Mouse (Mus musculus) CH12.LX (cell line): Measurements from ENCODE around the gene Rims1. TPM values are rescaled to one million over a fixed set of nuclear protein-coding genes. Genes with fewer than 3 reads are reported as not detected.

Experiments used
- DNase-seq: peaks from one replicate; pipeline ENCODE4 v3.0.0-alpha.2; 2013; ENCODE audit errors: extremely low read depth
- H3K27ac ChIP-seq: 2 replicates; pipeline ENCODE4 v1.5.1; 2012; ENCODE audit warnings: low read depth, mild to moderate bottlenecking, control low read depth, moderate library complexity; ENCODE audit not compliant: insufficient read depth
- H3K27me3 ChIP-seq: replicated peaks from 2 replicates; pipeline ENCODE3; 2012; ENCODE audit warnings: inconsistent platforms
- H3K36me3 ChIP-seq, 2 experiments: replicated peaks in 1 of 2; 2 replicates each; pipeline versions ENCODE3 to v1.6.1; 2012; ENCODE audit warnings: inconsistent platforms in 1 of 2, low read length in 1 of 2, mild to moderate bottlenecking in 1 of 2, mixed read lengths in 1 of 2, moderate library complexity in 1 of 2; ENCODE audit not compliant: control insufficient read depth in 1 of 2, insufficient read depth in 1 of 2
- H3K4me1 ChIP-seq, 2 experiments: 2 replicates each; pipeline ENCODE4 v1.6.1; 2012; ENCODE audit warnings: inconsistent platforms in 1 of 2, moderate library complexity in 1 of 2; ENCODE audit not compliant: insufficient read depth in 2 of 2, control insufficient read depth in 1 of 2
- H3K4me2 ChIP-seq: 2 replicates; pipeline ENCODE4 v1.6.1; 2012; ENCODE audit warnings: low read depth, mild to moderate bottlenecking, control low read depth; ENCODE audit not compliant: poor library complexity, insufficient read depth, severe bottlenecking
- H3K4me3 ChIP-seq, 3 experiments: fragments of 150-350 bp in 1 of 3; sonication (generic) in 1 of 3; replicated peaks in 1 of 3; 2 replicates each; pipeline versions ENCODE3 to v1.5.1; 2011 to 2012; ENCODE audit warnings: low read depth in 2 of 3, low read length in 2 of 3, mild to moderate bottlenecking in 2 of 3, moderate library complexity in 2 of 3, control low read depth in 1 of 3, improper control_type of control experiment in 1 of 3, inconsistent platforms in 1 of 3, mixed read lengths in 1 of 3; ENCODE audit not compliant: poor library complexity in 1 of 3
- H3K79me2 ChIP-seq: replicated peaks from 2 replicates; pipeline ENCODE4 v1.6.1; 2012; ENCODE audit warnings: mild to moderate bottlenecking, moderate library complexity; ENCODE audit not compliant: control insufficient read depth, poor library complexity, insufficient read depth, severe bottlenecking; ENCODE audit errors: extremely low read depth
- H3K9ac ChIP-seq: 2 replicates; pipeline ENCODE4 v1.6.1; 2012; ENCODE audit warnings: low read depth, mild to moderate bottlenecking, control low read depth, moderate library complexity; ENCODE audit not compliant: insufficient read depth
- H3K9me3 ChIP-seq: replicated peaks from 2 replicates; pipeline ENCODE3; 2012; ENCODE audit warnings: low read length, inconsistent platforms, mixed read lengths
- CHD2 ChIP-seq: IDR thresholded peaks from 2 replicates; pipeline ENCODE4 v1.6.1; 2011; ENCODE audit warnings: low read length, improper control_type of control experiment
- ELF1 ChIP-seq: IDR thresholded peaks from 2 replicates; pipeline ENCODE4 v1.6.1; 2014; ENCODE audit warnings: low read depth, mild to moderate bottlenecking, inconsistent platforms, low read length, improper control_type of control experiment
- GABPA ChIP-seq: IDR thresholded peaks from 2 replicates; pipeline ENCODE4 v1.6.1; 2012; ENCODE audit warnings: low read depth, low read length, improper control_type of control experiment, inconsistent platforms; ENCODE audit not compliant: insufficient replicate concordance
- IRF4 ChIP-seq: IDR thresholded peaks from 2 replicates; pipeline ENCODE4 v1.6.1; 2014; ENCODE audit warnings: low read depth, mild to moderate bottlenecking, inconsistent platforms, low read length, improper control_type of control experiment
- JUND ChIP-seq: conservative IDR thresholded peaks from 2 replicates; pipeline ENCODE4 v1.6.1; 2011; ENCODE audit warnings: low read depth, low read length, improper control_type of control experiment
- KAT2A ChIP-seq: IDR thresholded peaks from 2 replicates; pipeline ENCODE4 v1.6.1; 2012; ENCODE audit warnings: low read length, improper control_type of control experiment, inconsistent platforms; ENCODE audit not compliant: insufficient replicate concordance
- MAX ChIP-seq: IDR thresholded peaks from 2 replicates; pipeline ENCODE4 v1.6.1; 2011; ENCODE audit warnings: low read length, improper control_type of control experiment
- MEF2A ChIP-seq: IDR thresholded peaks from 2 replicates; pipeline ENCODE4 v1.6.1; 2014; ENCODE audit warnings: low read depth, mild to moderate bottlenecking, inconsistent platforms, low read length, improper control_type of control experiment, borderline replicate concordance
- MXI1 ChIP-seq: IDR thresholded peaks from 2 replicates; pipeline ENCODE4 v1.6.1; 2011; ENCODE audit warnings: mild to moderate bottlenecking, low read depth, low read length, improper control_type of control experiment
- MYC ChIP-seq: IDR thresholded peaks from 2 replicates; pipeline ENCODE4 v1.6.1; 2011; ENCODE audit warnings: low read depth, mild to moderate bottlenecking, improper control_type of control experiment, low read length
- NRF1 ChIP-seq: IDR thresholded peaks from 2 replicates; pipeline ENCODE4 v1.6.1; 2014; ENCODE audit warnings: low read depth, mild to moderate bottlenecking, inconsistent platforms, low read length, improper control_type of control experiment, moderate library complexity
- POLR2A ChIP-seq: IDR thresholded peaks from 2 replicates; pipeline ENCODE4 v1.6.1; 2011; ENCODE audit warnings: low read depth, mild to moderate bottlenecking, improper control_type of control experiment, low read length
- POLR2AphosphoS2 ChIP-seq: IDR thresholded peaks from 2 replicates; pipeline ENCODE4 v1.6.1; 2011; ENCODE audit warnings: low read depth, low read length, improper control_type of control experiment
- SIN3A ChIP-seq: IDR thresholded peaks from 2 replicates; pipeline ENCODE4 v1.6.1; 2012; ENCODE audit warnings: low read length, improper control_type of control experiment, inconsistent platforms
- SMC3 ChIP-seq: IDR thresholded peaks from 2 replicates; pipeline ENCODE4 v1.6.1; 2011; ENCODE audit warnings: low read depth, low read length, improper control_type of control experiment
- TBP ChIP-seq: conservative IDR thresholded peaks from 2 replicates; pipeline ENCODE4 v1.6.1; 2011; ENCODE audit warnings: low read depth, low read length, improper control_type of control experiment
- TCF12 ChIP-seq: IDR thresholded peaks from 2 replicates; pipeline ENCODE4 v1.6.1; 2014; ENCODE audit warnings: low read depth, mild to moderate bottlenecking, inconsistent platforms, low read length, improper control_type of control experiment
- UBTF ChIP-seq: IDR thresholded peaks from 2 replicates; pipeline ENCODE4 v1.6.1; 2012; ENCODE audit warnings: low read depth, mild to moderate bottlenecking, inconsistent platforms, low read length, improper control_type of control experiment, moderate library complexity
- USF1 ChIP-seq: IDR thresholded peaks from 2 replicates; pipeline ENCODE4 v1.6.1; 2014; ENCODE audit warnings: low read depth, mild to moderate bottlenecking, inconsistent platforms, low read length, improper control_type of control experiment
- ZC3H11A ChIP-seq: IDR thresholded peaks from 2 replicates; pipeline ENCODE4 v1.6.1; 2012; ENCODE audit warnings: low read depth, mild to moderate bottlenecking, inconsistent platforms, low read length, improper control_type of control experiment
- ZMIZ1 ChIP-seq: IDR thresholded peaks from 2 replicates; pipeline ENCODE4 v1.6.1; 2012; ENCODE audit warnings: low read depth, mild to moderate bottlenecking, inconsistent platforms, low read length, improper control_type of control experiment
- ZNF384 ChIP-seq: IDR thresholded peaks from 2 replicates; pipeline ENCODE4 v1.6.1; 2012; ENCODE audit warnings: low read depth, low read length, improper control_type of control experiment, inconsistent platforms
- dilution Hi-C: fragments of 300-500 bp; cut with MboI; formaldehyde crosslinking; loops from 2 replicates; pipeline ENCODE4 v1.14.3; 2020; ENCODE audit warnings: low sequenced_read_pairs; ENCODE audit not compliant: extremely low pct_unique_long_range_greater_than_20kb, extremely low pct_ligation_motif_present
- in situ Hi-C: fragments of 300-500 bp; cut with MboI; formaldehyde crosslinking; loops from 3 replicates; pipeline ENCODE4 v1.14.3; 2019; ENCODE audit warnings: low sequenced_read_pairs, low pct_ligation_motif_present, low pct_unique_long_range_greater_than_20kb, mixed read lengths
- polyA plus RNA-seq: library from polyadenylated mRNA; unstranded; fragments of >175 nt; gene quantifications from 2 replicates; pipeline ENCODE4 v1.2.1, GENCODE M21; 2012; ENCODE audit warnings: low read depth; ENCODE audit not compliant: insufficient read length
- total RNA-seq, 2 experiments: library from RNA; depleted of rRNA; stranded (reverse); fragments of 300-350 nt in 1 of 2; fragments of >200 nt in 1 of 2; gene quantifications; 2 replicates each; pipeline ENCODE4 v1.2.3; 2012 to 2014

Gene Rims1
- total and polyA plus RNA-seq, 3 experiments: not detected

GRCm38 (mm10) chr1:22800276-22800675 is 5.5 kb downstream of the Rims1 start:
- Histone ChIP-seq H3K9me3 (no peaks in the 10 kb centered on the region), H3K4me2 (no peak overlapping the region), H3K9ac (no peak overlapping the region), H3K4me1 (no peaks in the 10 kb centered on the region), H3K36me3 (no peaks in the 10 kb centered on the region), H3K4me3 (no peak overlapping the region), H3K27ac (no peak overlapping the region), H3K79me2 (no peaks in the 10 kb centered on the region), H3K27me3 (no peaks in the 10 kb centered on the region)
- DNase-seq: no peak
- dilution Hi-C loops (no loop called here), in situ Hi-C loops (no loop called here)
- TF ChIP-seq ZC3H11A (no peak), TBP (no peak), POLR2AphosphoS2 (no peak), MEF2A (no peak), GABPA (no peak), IRF4 (no peak), KAT2A (no peak), MYC (no peak), SMC3 (no peak), TCF12 (no peak), MXI1 (no peak), MAX (no peak), JUND (no peak), NRF1 (no peak)

DNA sequence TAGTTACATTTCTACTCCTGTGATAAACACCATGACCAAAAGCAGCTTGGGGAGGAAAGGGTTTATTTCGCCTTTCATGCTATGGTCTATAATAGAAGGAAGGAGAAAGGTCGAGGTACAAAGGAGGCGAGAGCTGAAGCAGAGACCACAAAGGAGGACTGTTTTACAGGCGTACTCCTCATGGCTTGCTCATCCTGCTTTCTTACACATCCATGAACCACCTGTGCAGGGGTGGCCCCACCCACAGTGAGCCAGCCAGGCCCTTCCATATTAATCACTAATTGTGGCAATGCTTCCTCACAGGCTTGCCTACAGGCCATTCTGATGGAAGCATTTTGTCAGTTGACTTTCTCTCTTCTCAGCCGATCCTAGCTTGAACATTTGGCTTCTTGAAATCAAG is 8.7 kb downstream of the Rims1 start:
- DNase-seq: no peak
- no peaks in the 10 kb centered on the region for H3K9me3 ChIP-seq
- no peak overlapping the region for H3K27ac ChIP-seq
- dilution Hi-C loops (no loop called here), in situ Hi-C loops (no loop called here)
- H3K4me2 ChIP-seq: no peak overlapping the region
- H3K79me2 ChIP-seq: no peaks in the 10 kb centered on the region
- no peaks in the 10 kb centered on the region for H3K36me3 ChIP-seq
- H3K9ac ChIP-seq: no peak overlapping the region
- TF ChIP-seq IRF4: no peak
- no peak for TF ChIP-seq POLR2A
- no peak for TF ChIP-seq USF1
- no peak for TF ChIP-seq KAT2A
- no peak for TF ChIP-seq UBTF
- no peak for TF ChIP-seq SIN3A
- TF ChIP-seq TCF12: no peak
- no peak for TF ChIP-seq ZNF384
- no peak for TF ChIP-seq ELF1
- TF ChIP-seq CHD2: no peak
- no peak for TF ChIP-seq ZMIZ1
- no peaks in the 10 kb centered on the region for H3K4me1 ChIP-seq
- no peaks in the 10 kb centered on the region for H3K27me3 ChIP-seq
- no peak overlapping the region for H3K4me3 ChIP-seq
